Mouse (Mus musculus) embryo, embryonic 10 days (tissue): ENCODE measurements around the gene Blnk.

Source experiments
- DNase-seq: peaks from one replicate; pipeline ENCODE4 v3.0.0-alpha.2; 2015; ENCODE audit warnings: low spot score

Gene Blnk

GRCm38 (mm10) chr19:40964936-40965850, 29.1 kb downstream of the Blnk start:
- DNase-seq = no peak

- DNase-seq = no peak
These were observed 29.9 kb downstream of the Blnk start for GRCm38 (mm10) chr19:40964367-40964891.

GRCm38 (mm10) chr19:40962988-40963387, 31.3 kb downstream of the Blnk start:
- peak; percentile 67 for DNase-seq

GRCm38 (mm10) chr19:40958981-40959380, 35.4 kb downstream of the Blnk start:
- no peak for DNase-seq

GRCm38 (mm10) chr19:40946937-40947577, 47.3 kb downstream of the Blnk start:
- no peak for DNase-seq

GRCm38 (mm10) chr19:40943552-40943951, 50.8 kb downstream of the Blnk start:
- DNase-seq = no peak

GRCm38 (mm10) chr19:40936038-40936437, 58.3 kb downstream of the Blnk start:
- DNase-seq = no peak

GRCm38 (mm10) chr19:40935376-40935775, 59.0 kb downstream of the Blnk start:
- DNase-seq = no peak

- peak; percentile 19 for DNase-seq
These were observed 62.6 kb downstream of the Blnk start for GRCm38 (mm10) chr19:40931581-40932369.

GRCm38 (mm10) chr19:40895393-40895703, 99.0 kb downstream of the Blnk start:
- no peak for DNase-seq

- peak; percentile 91 for DNase-seq
These were observed 99.6 kb downstream of the Blnk start, which contains the start of gene Zfp518a for GRCm38 (mm10) chr19:40894519-40895392. Gene Zfp518a, plus strand, starts transcription at chr19:40894705.

GRCm38 (mm10) chr19:40894071-40894506, 100.2 kb downstream of the Blnk start:
- no peak for DNase-seq

GRCm38 (mm10) chr19:40888887-40889286, 105.4 kb downstream of the Blnk start:
- no peak for DNase-seq

- DNase-seq = no peak
These were observed 112.6 kb downstream of the Blnk start for GRCm38 (mm10) chr19:40881700-40882099.
